Mouse (Mus musculus): ENCODE results near the gene Ptrh2.

- TF ChIP-seq CTCF (IDR thresholded peaks at IDR 0.05; ENCODE audit: low read depth): no peak
- TF ChIP-seq EP300 (optimal IDR thresholded peaks at IDR 0.05): no peak
Measured at GRCm38 (mm10) chr11:86650676-86651075, 33.1 kb upstream of the Ptrh2 start.

Measured in stomach, postnatal 0 days (tissue).